Mouse (Mus musculus): ENCODE measurements around the gene 4930564D02Rik. TPM values are rescaled to one million over a fixed set of nuclear protein-coding genes. Genes with fewer than 3 reads are reported as not detected.

The 4930564D02Rik gene
- polyA plus RNA-seq, 1 experiment, result not detected

DNA sequence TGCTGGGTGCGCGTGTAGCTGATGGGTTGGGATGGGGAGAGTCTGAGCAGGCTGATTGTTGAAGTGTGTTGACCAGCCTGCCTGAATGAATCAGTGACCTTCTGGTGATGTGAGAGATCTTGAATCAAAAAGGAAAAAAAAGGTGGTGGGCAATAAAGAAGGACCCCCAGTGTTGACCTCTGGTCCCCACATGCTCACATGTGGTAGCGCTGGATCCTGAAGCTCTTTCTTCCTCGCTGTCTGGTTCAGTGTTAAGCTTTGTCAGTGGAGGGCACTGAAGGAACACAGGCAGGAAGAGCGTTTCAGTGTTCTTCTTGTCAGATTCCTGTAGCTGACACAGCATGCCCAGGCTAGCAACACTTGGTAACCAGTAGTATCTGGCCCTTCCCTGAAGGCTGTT lies 9.2 kb downstream of the 4930564D02Rik start:
- no peaks in the 10 kb centered on the region for H3K27me3 ChIP-seq (ENCODE audit: control insufficient read depth, insufficient read depth, insufficient read length)

GRCm38 (mm10) chr3:105078231-105078826 lies 11.7 kb downstream of the 4930564D02Rik start:
- no peaks in the 10 kb centered on the region for H3K27me3 ChIP-seq (ENCODE audit: control insufficient read depth, insufficient read depth, insufficient read length)
- no peak for TF ChIP-seq SRF (IDR thresholded peaks at IDR 0.05; ENCODE audit: control insufficient read depth, insufficient read length, low read depth)
- peak in 1 of 3 experiments; percentile 5 for TF ChIP-seq MYOD1 (IDR thresholded peaks at IDR 0.05; ENCODE audit: control insufficient read depth in 1 of 3, insufficient read length in 2 of 3, low read depth in 2 of 3)
- TF ChIP-seq TCF12 (IDR thresholded peaks at IDR 0.05; ENCODE audit: insufficient read depth, poor library complexity, severe bottlenecking), result no peak
- no peak for TF ChIP-seq MYOG (IDR thresholded peaks at IDR 0.05; ENCODE audit: control insufficient read depth in 1 of 3, insufficient read depth in 1 of 3, insufficient read length in 2 of 3, low read depth in 2 of 3)
- no peak for TF ChIP-seq MAX (IDR thresholded peaks at IDR 0.05; ENCODE audit: low read depth)

More for the DNA sequence above, 9.2 kb downstream of the 4930564D02Rik start:
- TF ChIP-seq CEBPB (IDR thresholded peaks at IDR 0.05; ENCODE audit: insufficient read depth, poor library complexity, severe bottlenecking) (no peak), E2F4 (IDR thresholded peaks at IDR 0.05; ENCODE audit: insufficient read depth) (no peak), SRF (IDR thresholded peaks at IDR 0.05; ENCODE audit: control insufficient read depth, insufficient read length, low read depth) (no peak), POLR2A (IDR thresholded peaks at IDR 0.05; ENCODE audit: insufficient read length, low read depth) (no peak), MYOG (IDR thresholded peaks at IDR 0.05; ENCODE audit: control insufficient read depth in 1 of 3, insufficient read depth in 1 of 3, insufficient read length in 2 of 3, low read depth in 2 of 3) (no peak), TCF3 (IDR thresholded peaks at IDR 0.05; ENCODE audit: insufficient read length, low read depth) (no peak), MYOD1 (IDR thresholded peaks at IDR 0.05; ENCODE audit: control insufficient read depth in 1 of 3, insufficient read length in 2 of 3, low read depth in 2 of 3) (no peak), TCF12 (IDR thresholded peaks at IDR 0.05; ENCODE audit: insufficient read depth, poor library complexity, severe bottlenecking) (no peak), USF1 (IDR thresholded peaks at IDR 0.05; ENCODE audit: low read depth) (no peak), POLR2AphosphoS2 (IDR thresholded peaks at IDR 0.05; ENCODE audit: insufficient read length, low read depth) (no peak), REST (IDR thresholded peaks at IDR 0.05; ENCODE audit: insufficient read depth, insufficient read length) (no peak), MAX (IDR thresholded peaks at IDR 0.05; ENCODE audit: low read depth) (no peak)
- H3K36me3 ChIP-seq (ENCODE audit: control insufficient read depth, insufficient read depth), result no peaks in the 10 kb centered on the region
- no peaks in the 10 kb centered on the region for H3K79me2 ChIP-seq (ENCODE audit: control insufficient read depth, insufficient read depth)
- H3ac ChIP-seq (ENCODE audit: control insufficient read depth, insufficient read length), result no peak overlapping the region
- H3K4me2 ChIP-seq (ENCODE audit: low read depth), result no peak overlapping the region
- no peak overlapping the region for H3K4me3 ChIP-seq

GRCm38 (mm10) chr3:105087344-105087743 lies 20.7 kb downstream of the 4930564D02Rik start:
- H3K4me3 ChIP-seq, result no peak overlapping the region
- H3K27me3 ChIP-seq (ENCODE audit: control insufficient read depth, insufficient read depth, insufficient read length), result no peaks in the 10 kb centered on the region
- TF ChIP-seq POLR2A (IDR thresholded peaks at IDR 0.05; ENCODE audit: insufficient read length, low read depth) (no peak), TCF12 (IDR thresholded peaks at IDR 0.05; ENCODE audit: insufficient read depth, poor library complexity, severe bottlenecking) (no peak), SRF (IDR thresholded peaks at IDR 0.05; ENCODE audit: control insufficient read depth, insufficient read length, low read depth) (no peak), POLR2AphosphoS2 (IDR thresholded peaks at IDR 0.05; ENCODE audit: insufficient read length, low read depth) (no peak), MYOD1 (IDR thresholded peaks at IDR 0.05; ENCODE audit: control insufficient read depth in 1 of 3, insufficient read length in 2 of 3, low read depth in 2 of 3) (no peak), CEBPB (IDR thresholded peaks at IDR 0.05; ENCODE audit: insufficient read depth, poor library complexity, severe bottlenecking) (no peak), TCF3 (IDR thresholded peaks at IDR 0.05; ENCODE audit: insufficient read length, low read depth) (no peak), MYOG (IDR thresholded peaks at IDR 0.05; ENCODE audit: control insufficient read depth in 1 of 3, insufficient read depth in 1 of 3, insufficient read length in 2 of 3, low read depth in 2 of 3) (no peak), REST (IDR thresholded peaks at IDR 0.05; ENCODE audit: insufficient read depth, insufficient read length) (no peak), MAX (IDR thresholded peaks at IDR 0.05; ENCODE audit: low read depth) (no peak), E2F4 (IDR thresholded peaks at IDR 0.05; ENCODE audit: insufficient read depth) (no peak), USF1 (IDR thresholded peaks at IDR 0.05; ENCODE audit: low read depth) (no peak)
- H3K4me2 ChIP-seq (ENCODE audit: low read depth), result no peak overlapping the region
- H3ac ChIP-seq (ENCODE audit: control insufficient read depth, insufficient read length), result no peak overlapping the region
- no peaks in the 10 kb centered on the region for H3K79me2 ChIP-seq (ENCODE audit: control insufficient read depth, insufficient read depth)
- H3K36me3 ChIP-seq (ENCODE audit: control insufficient read depth, insufficient read depth), result no peaks in the 10 kb centered on the region

More at GRCm38 (mm10) chr3:105078231-105078826, 11.7 kb downstream of the 4930564D02Rik start:
- no peaks in the 10 kb centered on the region for H3K36me3 ChIP-seq (ENCODE audit: control insufficient read depth, insufficient read depth)
- H3K4me3 ChIP-seq, result no peak overlapping the region
- no peaks in the 10 kb centered on the region for H3K79me2 ChIP-seq (ENCODE audit: control insufficient read depth, insufficient read depth)
- H3ac ChIP-seq (ENCODE audit: control insufficient read depth, insufficient read length), result no peak overlapping the region
- H3K4me2 ChIP-seq (ENCODE audit: low read depth), result no peak overlapping the region

- Histone ChIP-seq H3ac (ENCODE audit: control insufficient read depth, insufficient read length) (no peak overlapping the region), H3K27me3 (ENCODE audit: control insufficient read depth, insufficient read depth, insufficient read length) (no peaks in the 10 kb centered on the region), H3K4me3 (no peak overlapping the region), H3K4me2 (ENCODE audit: low read depth) (no peak overlapping the region), H3K36me3 (ENCODE audit: control insufficient read depth, insufficient read depth) (no peaks in the 10 kb centered on the region), H3K79me2 (ENCODE audit: control insufficient read depth, insufficient read depth) (no peaks in the 10 kb centered on the region)
- TF ChIP-seq USF1 (IDR thresholded peaks at IDR 0.05; ENCODE audit: low read depth), result no peak
- no peak for TF ChIP-seq E2F4 (IDR thresholded peaks at IDR 0.05; ENCODE audit: insufficient read depth)
- no peak for TF ChIP-seq POLR2AphosphoS2 (IDR thresholded peaks at IDR 0.05; ENCODE audit: insufficient read length, low read depth)
- TF ChIP-seq SRF (IDR thresholded peaks at IDR 0.05; ENCODE audit: control insufficient read depth, insufficient read length, low read depth), result no peak
- no peak for TF ChIP-seq CEBPB (IDR thresholded peaks at IDR 0.05; ENCODE audit: insufficient read depth, poor library complexity, severe bottlenecking)
- TF ChIP-seq MYOD1 (IDR thresholded peaks at IDR 0.05; ENCODE audit: control insufficient read depth in 1 of 3, insufficient read length in 2 of 3, low read depth in 2 of 3), result no peak
- TF ChIP-seq TCF12 (IDR thresholded peaks at IDR 0.05; ENCODE audit: insufficient read depth, poor library complexity, severe bottlenecking), result no peak
- no peak for TF ChIP-seq MAX (IDR thresholded peaks at IDR 0.05; ENCODE audit: low read depth)
- no peak for TF ChIP-seq POLR2A (IDR thresholded peaks at IDR 0.05; ENCODE audit: insufficient read length, low read depth)
- no peak for TF ChIP-seq REST (IDR thresholded peaks at IDR 0.05; ENCODE audit: insufficient read depth, insufficient read length)
- no peak for TF ChIP-seq MYOG (IDR thresholded peaks at IDR 0.05; ENCODE audit: control insufficient read depth in 1 of 3, insufficient read depth in 1 of 3, insufficient read length in 2 of 3, low read depth in 2 of 3)
- TF ChIP-seq TCF3 (IDR thresholded peaks at IDR 0.05; ENCODE audit: insufficient read length, low read depth), result no peak
These were observed 22.0 kb downstream of the 4930564D02Rik start for GRCm38 (mm10) chr3:105088638-105089037.

All from myocyte (in vitro differentiated cells).